Mouse (Mus musculus): Measurements from ENCODE around the gene Tecpr2. TPM values are rescaled to one million over a fixed set of nuclear protein-coding genes. Genes with fewer than 3 reads are reported as not detected.
"Not testable (repeated sequence)": the region's sequence is repeated elsewhere in the genome, so short reads cannot be mapped to it uniquely, and the experiment has no call there.

Gene Tecpr2
- polyA plus RNA-seq, 1 experiment: 20.2 TPM

DNA sequence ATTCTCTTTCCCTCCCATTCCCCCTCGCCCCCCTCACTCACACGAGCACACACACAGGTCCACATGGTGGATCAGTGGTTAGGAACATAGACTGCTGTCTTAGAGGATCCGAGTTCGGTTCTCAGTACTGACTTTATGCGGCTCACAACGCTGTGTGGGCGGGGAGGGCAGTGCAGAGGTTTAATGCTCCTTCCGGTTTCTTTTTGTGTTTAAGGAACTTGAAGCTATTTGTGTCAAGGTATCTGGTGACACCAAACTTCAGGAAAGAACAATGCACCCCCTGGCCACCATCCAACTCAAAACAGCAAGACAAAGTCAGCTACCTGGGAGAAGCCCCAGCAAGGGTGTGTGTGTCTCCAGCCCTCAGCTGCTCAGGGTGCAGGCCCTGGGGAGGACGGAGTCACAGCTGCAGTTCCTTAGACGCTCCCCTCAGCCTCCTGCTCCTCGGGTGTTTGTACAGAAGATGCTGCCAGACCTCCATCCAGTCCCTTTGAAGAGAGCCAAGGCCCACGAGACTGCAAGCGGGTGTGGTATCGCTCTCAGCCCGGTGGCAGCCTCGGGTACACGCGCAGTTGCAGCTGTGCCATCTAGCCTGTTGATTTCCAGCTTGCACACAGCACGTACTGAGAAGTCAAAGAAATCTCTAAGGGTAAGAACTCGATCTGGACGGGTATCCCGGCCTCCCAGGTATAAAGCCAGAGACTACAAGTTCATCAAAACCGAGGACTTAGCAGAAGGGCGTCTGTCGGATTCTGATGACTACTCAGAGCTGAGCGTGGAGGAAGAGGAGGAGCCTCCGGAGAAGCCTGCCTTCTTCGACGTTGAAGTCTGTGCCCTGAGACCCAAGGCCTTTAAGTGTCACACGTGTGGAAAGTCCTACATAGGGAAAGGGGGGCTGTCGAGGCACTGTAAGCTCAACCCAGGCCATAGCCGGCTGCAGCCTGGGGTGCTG lies 34.0 kb upstream of the Tecpr2 start:
- no peak for TF ChIP-seq POLR2A (IDR thresholded peaks at IDR 0.05; ENCODE audit: borderline replicate concordance, insufficient read depth, low read length)
- no peak for TF ChIP-seq CTCF (IDR thresholded peaks at IDR 0.05; ENCODE audit: borderline replicate concordance, insufficient read depth, low read depth, low read length)
- DNase-seq: no peak
- no peak overlapping the region for H3K27ac ChIP-seq (ENCODE audit: insufficient read depth, low read length)
- 81% methylated on average over 32 of the region's 32 CpGs for WGBS
- H3K4me1 ChIP-seq (ENCODE audit: control insufficient read depth, insufficient read depth, low read length): peaks cover 5% of the 10 kb centered on the region
- H3K4me3 ChIP-seq (replicated peaks; ENCODE audit: insufficient read depth, low read depth, low read length): no peak overlapping the region
- no peaks in the 10 kb centered on the region for H3K27me3 ChIP-seq (ENCODE audit: control insufficient read depth, insufficient read depth, low read length)

GRCm38 (mm10) chr12:110857196-110857595 lies 31.9 kb upstream of the Tecpr2 start:
- no peaks in the 10 kb centered on the region for H3K27me3 ChIP-seq (ENCODE audit: control insufficient read depth, insufficient read depth, low read length)
- H3K4me1 ChIP-seq (ENCODE audit: control insufficient read depth, insufficient read depth, low read length): no peaks in the 10 kb centered on the region
- no peak overlapping the region for H3K4me3 ChIP-seq (replicated peaks; ENCODE audit: insufficient read depth, low read depth, low read length)
- 85% methylated on average over 7 of the region's 7 CpGs for WGBS
- H3K27ac ChIP-seq (ENCODE audit: insufficient read depth, low read length): no peak overlapping the region
- no peak for DNase-seq
- TF ChIP-seq CTCF (IDR thresholded peaks at IDR 0.05; ENCODE audit: borderline replicate concordance, insufficient read depth, low read depth, low read length) (no peak), POLR2A (IDR thresholded peaks at IDR 0.05; ENCODE audit: borderline replicate concordance, insufficient read depth, low read length) (no peak)

DNA sequence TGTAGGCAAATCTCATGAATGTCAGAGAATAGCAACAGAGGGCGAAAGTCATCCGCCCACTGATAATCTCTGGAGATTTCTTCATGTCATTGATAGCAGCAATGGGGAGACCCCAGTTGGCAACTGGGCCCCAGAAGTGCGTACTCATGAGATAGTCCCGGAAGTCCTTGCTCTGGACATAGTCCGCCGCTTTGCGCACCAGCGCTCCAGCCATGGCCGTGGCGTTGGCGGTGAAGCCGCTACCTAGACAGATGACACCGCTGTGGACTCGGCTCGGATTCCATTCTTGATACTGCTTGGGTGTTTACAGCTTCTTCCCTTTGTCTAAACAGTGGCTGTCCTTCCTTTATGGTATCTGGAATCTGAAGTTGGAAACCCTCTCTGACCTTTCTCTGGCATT lies 30.4 kb upstream of the Tecpr2 start:
- not testable (repeated sequence) for H3K4me3 ChIP-seq (replicated peaks; ENCODE audit: insufficient read depth, low read depth, low read length); DNase-seq; H3K27me3 ChIP-seq (ENCODE audit: control insufficient read depth, insufficient read depth, low read length); H3K27ac ChIP-seq (ENCODE audit: insufficient read depth, low read length); H3K4me1 ChIP-seq (ENCODE audit: control insufficient read depth, insufficient read depth, low read length)
- 95% methylated on average over 15 of the region's 15 CpGs for WGBS

DNA sequence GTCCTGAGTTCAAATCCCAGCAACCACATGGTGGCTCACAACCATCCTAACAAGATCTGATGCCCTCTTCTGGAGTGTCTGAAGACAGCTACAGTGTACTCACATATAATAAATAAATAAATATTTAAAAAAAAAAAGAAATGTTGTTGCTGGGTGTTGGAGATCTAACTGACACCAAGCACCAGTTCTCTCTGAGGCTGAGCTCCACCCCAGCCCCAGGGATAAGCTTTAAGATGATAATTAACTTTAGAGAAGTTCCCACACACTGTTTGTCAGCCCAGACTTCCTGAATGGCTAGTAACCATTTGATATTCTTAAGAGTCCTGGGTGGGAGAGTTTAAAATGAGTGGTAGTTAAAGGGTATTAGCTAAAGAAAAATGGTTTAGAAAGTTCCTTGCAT lies 28.8 kb upstream of the Tecpr2 start:
- no peak for TF ChIP-seq POLR2A (IDR thresholded peaks at IDR 0.05; ENCODE audit: borderline replicate concordance, insufficient read depth, low read length)
- H3K4me3 ChIP-seq (replicated peaks; ENCODE audit: insufficient read depth, low read depth, low read length): no peak overlapping the region
- no peaks in the 10 kb centered on the region for H3K4me1 ChIP-seq (ENCODE audit: control insufficient read depth, insufficient read depth, low read length)
- H3K27me3 ChIP-seq (ENCODE audit: control insufficient read depth, insufficient read depth, low read length): no peaks in the 10 kb centered on the region
- no peak for DNase-seq
- H3K27ac ChIP-seq (ENCODE audit: insufficient read depth, low read length): no peak overlapping the region

- TF ChIP-seq POLR2A (IDR thresholded peaks at IDR 0.05; ENCODE audit: borderline replicate concordance, insufficient read depth, low read length) (no peak), CTCF (IDR thresholded peaks at IDR 0.05; ENCODE audit: borderline replicate concordance, insufficient read depth, low read depth, low read length) (no peak)
- Histone ChIP-seq H3K4me3 (replicated peaks; ENCODE audit: insufficient read depth, low read depth, low read length) (no peak overlapping the region), H3K27me3 (ENCODE audit: control insufficient read depth, insufficient read depth, low read length) (no peaks in the 10 kb centered on the region), H3K27ac (ENCODE audit: insufficient read depth, low read length) (no peak overlapping the region), H3K4me1 (ENCODE audit: control insufficient read depth, insufficient read depth, low read length) (peaks cover 5% of the 10 kb centered on the region)
- WGBS: 70% methylated on average over 7 of the region's 7 CpGs
- DNase-seq: no peak
Measured at GRCm38 (mm10) chr12:110861256-110861655, 27.8 kb upstream of the Tecpr2 start.

DNA sequence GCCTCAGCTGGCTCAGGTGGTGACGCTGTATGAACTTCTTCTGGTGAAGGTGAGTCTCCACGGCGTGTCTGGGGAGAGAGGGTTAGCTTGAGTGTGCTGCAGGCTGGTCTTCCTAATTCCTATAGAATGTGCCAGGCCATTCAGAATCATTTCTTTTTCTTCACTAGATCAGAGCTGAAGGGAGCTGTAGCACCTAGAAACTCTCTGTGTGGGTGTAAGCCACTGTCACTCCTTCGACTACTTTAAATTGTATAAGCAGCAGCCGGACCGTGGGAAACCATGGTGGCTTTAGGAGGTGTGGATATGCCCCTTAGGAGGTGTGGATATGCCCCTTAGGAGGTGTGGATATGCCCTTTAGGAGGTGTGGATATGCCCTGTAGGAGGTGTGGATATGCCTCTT lies 25.1 kb upstream of the Tecpr2 start:
- Histone ChIP-seq H3K4me3 (replicated peaks; ENCODE audit: insufficient read depth, low read depth, low read length) (no peak overlapping the region), H3K27me3 (ENCODE audit: control insufficient read depth, insufficient read depth, low read length) (no peaks in the 10 kb centered on the region), H3K4me1 (ENCODE audit: control insufficient read depth, insufficient read depth, low read length) (peaks cover 7% of the 10 kb centered on the region), H3K27ac (ENCODE audit: insufficient read depth, low read length) (no peak overlapping the region)
- DNase-seq: no peak
- TF ChIP-seq POLR2A (IDR thresholded peaks at IDR 0.05; ENCODE audit: borderline replicate concordance, insufficient read depth, low read length) (no peak), CTCF (IDR thresholded peaks at IDR 0.05; ENCODE audit: borderline replicate concordance, insufficient read depth, low read depth, low read length) (no peak)
- WGBS: 95% methylated on average over 6 of the region's 6 CpGs

GRCm38 (mm10) chr12:110865571-110865970 lies 23.5 kb upstream of the Tecpr2 start:
- H3K4me1 ChIP-seq (ENCODE audit: control insufficient read depth, insufficient read depth, low read length): peaks cover 7% of the 10 kb centered on the region
- no peaks in the 10 kb centered on the region for H3K27me3 ChIP-seq (ENCODE audit: control insufficient read depth, insufficient read depth, low read length)
- 0 out of 2 replicates have a peak overlapping the region, but pooled peaks have one; percentile 26 for H3K27ac ChIP-seq (ENCODE audit: insufficient read depth, low read length)
- DNase-seq: no peak
- H3K4me3 ChIP-seq (replicated peaks; ENCODE audit: insufficient read depth, low read depth, low read length): no peak overlapping the region
- 43% methylated on average over 5 of the region's 6 CpGs for WGBS
- TF ChIP-seq CTCF (IDR thresholded peaks at IDR 0.05; ENCODE audit: borderline replicate concordance, insufficient read depth, low read depth, low read length): no peak
- TF ChIP-seq POLR2A (IDR thresholded peaks at IDR 0.05; ENCODE audit: borderline replicate concordance, insufficient read depth, low read length): no peak

- TF ChIP-seq CTCF (IDR thresholded peaks at IDR 0.05; ENCODE audit: borderline replicate concordance, insufficient read depth, low read depth, low read length) (no peak), POLR2A (IDR thresholded peaks at IDR 0.05; ENCODE audit: borderline replicate concordance, insufficient read depth, low read length) (no peak)
- peak; percentile 52 to 62 for DNase-seq
- Histone ChIP-seq H3K27me3 (ENCODE audit: control insufficient read depth, insufficient read depth, low read length) (no peaks in the 10 kb centered on the region), H3K4me3 (replicated peaks; ENCODE audit: insufficient read depth, low read depth, low read length) (peak overlapping the region; percentile 6), H3K27ac (ENCODE audit: insufficient read depth, low read length) (peak overlapping the region; percentile 26; the same call in 1 of the 2 replicates), H3K4me1 (ENCODE audit: control insufficient read depth, insufficient read depth, low read length) (peaks cover 7% of the 10 kb centered on the region)
- 52% methylated on average over 10 of the region's 10 CpGs for WGBS
Measured at GRCm38 (mm10) chr12:110865989-110866388, 23.1 kb upstream of the Tecpr2 start.
